In genomic region chr5:106415734-106416133, GRCm38 (mm10) we compare ENCODE assay signal across 19 mouse cellular contexts. TPM values are rescaled to one million over a fixed set of nuclear protein-coding genes. Genes with fewer than 3 reads are reported as not detected.
DNase-seq lines count a peak whose midpoint lies in the region.
"Had no signal": no experiment of that assay in that cellular context is flagged by ENCODE, and none has a peak within 500 bp of the region (broad histone marks: within the 10 kb centered on the region; RNA-seq: fewer than 3 reads in every experiment).

No protein-coding gene starts in this region.

- peak; percentile 17 to 29 for DNase-seq in cerebellum, postnatal 25 days
- DNase-seq in cerebellum, adult 18-20 months: no peak
- peak; percentile 7 to 21 for DNase-seq in layer of hippocampus, postnatal 10 days (ENCODE audit: low spot score in 2 of 2)
- no peak for DNase-seq in layer of hippocampus, postnatal 25 days (ENCODE audit: extremely low spot score in 1 of 2, low spot score in 1 of 2)
- peak; percentile 3 for DNase-seq in right cerebral cortex, postnatal 4 days
- DNase-seq in right cerebral cortex, adult 2 months (ENCODE audit: low spot score in 2 of 2): no peak
- DNase-seq in adrenal gland, postnatal 25 days: no peak
- DNase-seq: adrenal gland, adult 2 months; adrenal gland, postnatal 14 days; cerebellum, adult 11-12 months; cerebellum, adult 9-11 months; gastrocnemius, postnatal 25 days; heart, adult 18-20 months; heart, postnatal 14 days; heart, postnatal 4 days; kidney, adult 18-20 months had no signal

RNA-seq across cellular contexts. Expression of gene Barhl2, which starts 42.2 kb away (rescaled TPM):
- under 1 TPM; 0.46 to 0.51 TPM for total RNA-seq in layer of hippocampus, postnatal 10 days (2021)
- total RNA-seq in layer of hippocampus, postnatal 25 days (2021): under 1 TPM; 0.12 to 0.26 TPM
- total RNA-seq in adrenal gland, postnatal 25 days (2021): not detected in 2 replicates
- total RNA-seq: adrenal gland, adult 2 months; adrenal gland, postnatal 14 days; common myeloid progenitor, adult 5-6 weeks; gastrocnemius, adult 8-10 months; gastrocnemius, postnatal 25 days; heart, adult 18-20 months; heart, postnatal 14 days; heart, postnatal 4 days; MEL had no signal

Comparison
In these comparisons a context has a peak if more than half of its experiments do, and no peak if none do; other contexts are left out.
1. DNase-seq: peak in cerebellum, postnatal 25 days (2 of 2), layer of hippocampus, postnatal 10 days (2 of 2) and right cerebral cortex, postnatal 4 days (single experiment); none in cerebellum, adult 18-20 months (0 of 2), layer of hippocampus, postnatal 25 days (0 of 2), right cerebral cortex, adult 2 months (0 of 2) and adrenal gland, postnatal 25 days (single experiment).